Mouse (Mus musculus) bone marrow, adult 2 months (tissue): Measurements from ENCODE around the gene Cpsf7.

Experiments used
- CTCF ChIP-seq: fragments of 200-500 bp; IDR thresholded peaks from 2 replicates; pipeline ENCODE4 v1.5.1; 2011; ENCODE audit warnings: low read length, control low read depth; ENCODE audit not compliant: control insufficient read depth, insufficient read depth
- POLR2A ChIP-seq: fragments of 200-500 bp; IDR thresholded peaks from 2 replicates; pipeline ENCODE4 v1.6.1; 2011; ENCODE audit warnings: low read depth, mild to moderate bottlenecking, control low read depth, low read length, borderline replicate concordance; ENCODE audit not compliant: control insufficient read depth

- 0 out of 2 replicates have a peak, but pooled peaks have one; percentile 2 for TF ChIP-seq CTCF
- no peak for TF ChIP-seq POLR2A
These were observed 4.7 kb upstream of the Cpsf7 start for GRCm38 (mm10) chr19:10520355-10520754.
